Mouse (Mus musculus) myocyte (in vitro differentiated cells): ENCODE measurements at regions not wholly inside any gene's neighbourhood (a gene's known extent, or its start where the extent isn't known, plus 50 kb on each side); places are given as distances from the start of the nearest gene placed in this dataset.

Experiments used
- CEBPB ChIP-seq: IDR thresholded peaks from 2 replicates; pipeline ENCODE4 v1.6.1; 2011; ENCODE audit warnings: mild to moderate bottlenecking, moderate library complexity; ENCODE audit not compliant: poor library complexity, insufficient read depth, severe bottlenecking
- E2F4 ChIP-seq: IDR thresholded peaks from one replicate; pipeline ENCODE4 v1.6.1; 2011; ENCODE audit warnings: mild to moderate bottlenecking, control low read depth, moderate library complexity; ENCODE audit not compliant: insufficient read depth
- MAX ChIP-seq: IDR thresholded peaks from one replicate; pipeline ENCODE4 v1.6.1; 2011; ENCODE audit warnings: low read depth, mild to moderate bottlenecking, control low read depth
- MYOD1 ChIP-seq, 3 experiments: IDR thresholded peaks; one replicate each; pipeline ENCODE4 v1.6.1; 2011; ENCODE audit warnings: control low read depth in 2 of 3, low read depth in 2 of 3, mild to moderate bottlenecking in 2 of 3, moderate library complexity in 1 of 3; ENCODE audit not compliant: insufficient read length in 2 of 3, control insufficient read depth in 1 of 3
- MYOG ChIP-seq, 3 experiments: IDR thresholded peaks; one replicate each; pipeline ENCODE4 v1.6.1; 2011; ENCODE audit warnings: control low read depth in 2 of 3, low read depth in 2 of 3, mild to moderate bottlenecking in 2 of 3; ENCODE audit not compliant: insufficient read length in 2 of 3, control insufficient read depth in 1 of 3, insufficient read depth in 1 of 3
- POLR2A ChIP-seq: IDR thresholded peaks from one replicate; pipeline ENCODE4 v1.6.1; 2011; ENCODE audit warnings: low read depth, mild to moderate bottlenecking, control low read depth, moderate library complexity; ENCODE audit not compliant: insufficient read length
- POLR2AphosphoS2 ChIP-seq: IDR thresholded peaks from one replicate; pipeline ENCODE4 v1.6.1; 2011; ENCODE audit warnings: low read depth, control low read depth; ENCODE audit not compliant: insufficient read length
- REST ChIP-seq: IDR thresholded peaks from one replicate; pipeline ENCODE4 v1.6.1; 2011; ENCODE audit warnings: mild to moderate bottlenecking, control low read depth, moderate library complexity; ENCODE audit not compliant: insufficient read depth, insufficient read length
- SRF ChIP-seq: IDR thresholded peaks from one replicate; pipeline ENCODE4 v1.6.1; 2011; ENCODE audit warnings: low read depth; ENCODE audit not compliant: control insufficient read depth, insufficient read length
- TCF12 ChIP-seq: IDR thresholded peaks from one replicate; pipeline ENCODE4 v1.6.1; 2011; ENCODE audit warnings: mild to moderate bottlenecking, control low read depth; ENCODE audit not compliant: poor library complexity, insufficient read depth, severe bottlenecking
- TCF3 ChIP-seq: IDR thresholded peaks from one replicate; pipeline ENCODE4 v1.6.1; 2011; ENCODE audit warnings: low read depth, control low read depth; ENCODE audit not compliant: insufficient read length
- USF1 ChIP-seq: IDR thresholded peaks from one replicate; pipeline ENCODE4 v1.6.1; 2011; ENCODE audit warnings: low read depth, mild to moderate bottlenecking, control low read depth, moderate library complexity

DNA sequence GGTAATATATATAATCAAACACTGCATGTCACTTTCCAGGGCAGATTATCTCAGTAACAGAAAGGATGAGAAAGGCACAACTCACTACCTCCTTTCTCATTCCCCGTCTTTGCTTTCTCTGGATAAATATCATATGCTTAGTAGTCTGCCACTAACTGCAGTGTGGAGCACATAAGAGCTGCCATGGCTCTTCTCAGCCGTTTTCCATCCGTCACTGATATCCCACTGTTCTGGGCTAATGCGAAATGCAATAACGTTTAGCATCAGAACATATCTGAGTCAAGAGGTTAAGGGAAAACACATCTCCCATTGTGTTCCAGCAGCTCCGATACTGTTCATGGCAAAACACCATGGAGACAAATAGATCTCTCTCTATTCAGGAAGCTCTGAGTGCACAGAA, 379.8 kb upstream of the Ubash3b start:
- TF ChIP-seq POLR2A = no peak
- TF ChIP-seq MAX = no peak
- no peak for TF ChIP-seq TCF3
- no peak for TF ChIP-seq USF1
- no peak for TF ChIP-seq TCF12
- no peak for TF ChIP-seq CEBPB
- TF ChIP-seq E2F4 = no peak
- TF ChIP-seq MYOD1 (IDR thresholded peaks at IDR 0.05; ENCODE audit: control insufficient read depth in 1 of 3, insufficient read length in 2 of 3, low read depth in 2 of 3) = no peak
- no peak for TF ChIP-seq SRF
- TF ChIP-seq POLR2AphosphoS2 = no peak
- no peak for TF ChIP-seq MYOG (IDR thresholded peaks at IDR 0.05; ENCODE audit: control insufficient read depth in 1 of 3, insufficient read depth in 1 of 3, insufficient read length in 2 of 3, low read depth in 2 of 3)
- no peak for TF ChIP-seq REST
